Mouse (Mus musculus): ENCODE data around the gene Slc10a7. TPM values are rescaled to one million over a fixed set of nuclear protein-coding genes. Genes with fewer than 3 reads are reported as not detected.
A peak's percentile ranks its signal among the peaks of the same experiment; 100 is the strongest.
"Not testable (repeated sequence)": the region's sequence is repeated elsewhere in the genome, so short reads cannot be mapped to it uniquely, and the experiment has no call there.

Slc10a7 gene
- total RNA-seq, 2 experiments from 2014 or later = 7.0 to 9.1 TPM

GRCm38 (mm10) chr8:78678541-78679219 lies 169.5 kb downstream of the Slc10a7 start:
- DNase-seq = no peak

- no peak for DNase-seq
These were observed 181.6 kb downstream of the Slc10a7 start for GRCm38 (mm10) chr8:78690795-78691194.

GRCm38 (mm10) chr8:78698331-78698741 lies 189.2 kb downstream of the Slc10a7 start:
- DNase-seq = peak; percentile 31 to 33

- DNase-seq = no peak
These were observed 194.1 kb downstream of the Slc10a7 start for GRCm38 (mm10) chr8:78703068-78703820.

- no peak for DNase-seq
These were observed 196.8 kb downstream of the Slc10a7 start for GRCm38 (mm10) chr8:78705980-78706379.

- DNase-seq = no peak
These were observed 200.9 kb downstream of the Slc10a7 start for GRCm38 (mm10) chr8:78709948-78710644.

- no peak for DNase-seq
These were observed 201.8 kb downstream of the Slc10a7 start for GRCm38 (mm10) chr8:78710961-78711360.

- DNase-seq = no peak
These were observed 205.7 kb downstream of the Slc10a7 start for GRCm38 (mm10) chr8:78714880-78715279.

GRCm38 (mm10) chr8:78716546-78716945 lies 207.4 kb downstream of the Slc10a7 start:
- DNase-seq = no peak

- DNase-seq = not testable (repeated sequence)
These were observed 208.0 kb downstream of the Slc10a7 start for GRCm38 (mm10) chr8:78717191-78717590.

GRCm38 (mm10) chr8:78719279-78720040 lies 210.3 kb downstream of the Slc10a7 start:
- no peak for DNase-seq

- DNase-seq = no peak
These were observed 210.9 kb downstream of the Slc10a7 start for GRCm38 (mm10) chr8:78720041-78720414.

- DNase-seq = peak; percentile 15 to 16
These were observed 212.4 kb downstream of the Slc10a7 start for GRCm38 (mm10) chr8:78721576-78721975.

- no peak for DNase-seq
These were observed 213.1 kb downstream of the Slc10a7 start for GRCm38 (mm10) chr8:78722201-78722600.

- no peak for DNase-seq
These were observed 215.7 kb downstream of the Slc10a7 start for GRCm38 (mm10) chr8:78724832-78725231.

- no peak for DNase-seq
These were observed 219.1 kb downstream of the Slc10a7 start for GRCm38 (mm10) chr8:78728240-78728639.

- no peak for DNase-seq
These were observed 223.3 kb downstream of the Slc10a7 start for GRCm38 (mm10) chr8:78732410-78732809.

GRCm38 (mm10) chr8:78732995-78733512 lies 223.9 kb downstream of the Slc10a7 start:
- no peak for DNase-seq

- no peak for DNase-seq
These were observed 225.8 kb downstream of the Slc10a7 start for GRCm38 (mm10) chr8:78734721-78735517.

- DNase-seq = no peak
These were observed 229.2 kb downstream of the Slc10a7 start for GRCm38 (mm10) chr8:78738304-78738703.

- DNase-seq = no peak
These were observed 231.8 kb downstream of the Slc10a7 start for GRCm38 (mm10) chr8:78740936-78741335.
